Mouse (Mus musculus) monocyte, adult 5-6 weeks (primary cell): Measurements from ENCODE around the gene Tacr2. TPM values are rescaled to one million over a fixed set of nuclear protein-coding genes. Genes with fewer than 3 reads are reported as not detected.
A peak's percentile ranks its signal among the peaks of the same experiment; 100 is the strongest.

Experiments used
- ATAC-seq: fragments of 153-309, 156-312 bp; replicated peaks from 2 replicates; pipeline ENCODE4 v1.8.0; 2017; ENCODE audit warnings: mild to moderate bottlenecking; ENCODE audit not compliant: low TSS enrichment, insufficient number of reproducible peaks, severe bottlenecking, poor library complexity, low FRiP score
- total RNA-seq: library from RNA; stranded (forward); fragments of 200-1000, 200-491, 200-594 nt; gene quantifications from 3 replicates; pipeline ENCODE4 v1.2.3, GENCODE M21; 2017

The Tacr2 gene
- not detected in 3 replicates for total RNA-seq

DNA sequence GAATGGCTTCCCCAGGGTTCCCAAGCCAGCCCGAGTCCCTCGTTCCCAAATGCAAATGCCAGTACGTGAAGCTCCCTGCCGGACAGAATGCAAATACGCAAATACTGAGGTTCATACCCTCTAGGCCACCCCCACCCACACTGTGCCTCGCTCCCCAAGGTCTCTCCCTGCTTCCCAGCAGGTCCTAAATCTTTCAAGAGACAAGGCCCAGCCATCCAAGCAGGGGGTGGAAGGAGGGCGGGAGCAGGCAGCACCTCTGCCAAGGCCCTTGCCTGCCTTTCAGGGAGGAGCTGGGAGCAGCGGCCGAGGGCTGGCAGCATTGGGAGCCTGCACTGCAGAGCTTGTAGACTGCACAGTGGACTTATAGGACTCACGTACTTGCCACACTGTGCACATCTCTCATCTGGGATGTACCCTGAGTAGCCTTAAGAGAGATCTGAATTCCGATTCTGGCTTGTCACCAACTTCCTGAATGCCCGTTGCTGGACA, at the start of gene Tacr2:
Tacr2 (plus strand) TSS at position 439 of the 489 bp plus-strand sequence.
- ATAC-seq = no peak

DNA sequence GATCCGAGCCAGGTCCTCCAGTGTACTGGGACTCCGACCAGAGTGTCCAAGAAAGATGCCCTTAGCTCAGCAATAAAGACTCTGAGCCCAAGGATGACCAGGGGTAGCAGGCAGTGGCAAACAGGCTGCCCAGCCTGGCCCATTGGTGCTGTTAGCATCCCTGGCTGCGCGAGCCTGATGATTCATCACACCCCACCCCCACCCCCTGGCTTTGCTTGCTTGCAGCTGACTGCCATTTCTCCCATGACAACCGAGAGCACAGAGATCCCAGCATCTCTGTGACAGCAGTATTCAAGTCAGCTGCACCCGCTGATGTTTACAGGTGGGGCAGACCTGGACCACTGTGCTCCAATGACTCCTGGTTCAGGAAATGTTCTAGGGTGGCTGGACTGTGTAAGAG, 49.7 kb upstream of the Tacr2 start:
- no peak for ATAC-seq

DNA sequence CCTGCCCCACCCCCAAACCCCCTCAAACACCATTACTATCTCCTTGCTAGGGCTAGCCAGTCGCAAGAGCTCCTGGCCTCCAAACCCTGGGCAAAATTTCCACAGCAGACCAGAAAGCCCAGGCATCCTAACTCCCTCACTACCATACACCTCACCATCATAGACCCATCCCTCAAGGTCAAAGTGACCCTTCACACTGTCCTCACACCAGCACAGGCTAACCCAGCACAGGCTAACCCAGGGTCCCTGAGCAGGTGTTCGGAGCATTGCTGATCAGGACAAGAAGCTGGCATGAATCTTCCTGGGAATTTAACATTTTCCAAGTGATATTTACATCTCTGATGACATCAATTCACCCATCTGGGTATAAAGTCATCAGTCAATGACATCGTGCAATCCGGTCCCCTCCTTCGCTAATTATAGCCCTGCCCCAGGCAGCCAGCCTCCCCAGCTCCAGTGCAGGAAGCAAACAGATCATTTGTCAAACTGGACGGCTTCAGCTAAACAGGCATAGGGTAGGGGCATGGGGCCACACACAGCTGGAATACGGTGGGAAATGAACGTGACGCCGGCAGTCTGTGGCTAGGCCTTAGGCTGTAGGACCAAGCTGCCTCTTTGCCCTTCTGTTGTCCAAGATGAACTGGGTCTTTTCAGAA, 43.9 kb upstream of the Tacr2 start:
- no peak for ATAC-seq

DNA sequence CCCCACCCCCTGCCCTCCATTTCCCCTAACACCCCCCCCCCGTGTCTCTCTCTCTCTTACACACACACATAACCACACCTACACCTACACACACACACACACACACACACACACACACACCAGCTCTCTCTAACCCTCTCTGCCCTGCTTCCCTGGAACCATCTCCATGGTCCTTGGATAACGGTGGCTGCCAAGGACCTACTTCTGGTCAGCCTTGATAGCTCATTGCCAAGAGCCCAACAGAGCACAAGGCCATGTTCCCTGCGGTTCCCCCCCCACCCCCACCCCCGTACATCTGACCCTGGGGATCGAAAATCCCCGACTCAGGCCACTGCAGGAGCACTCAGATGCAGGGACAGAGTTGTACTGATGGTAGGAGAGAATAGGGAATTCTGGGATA, 40.9 kb upstream of the Tacr2 start:
- ATAC-seq = no peak

DNA sequence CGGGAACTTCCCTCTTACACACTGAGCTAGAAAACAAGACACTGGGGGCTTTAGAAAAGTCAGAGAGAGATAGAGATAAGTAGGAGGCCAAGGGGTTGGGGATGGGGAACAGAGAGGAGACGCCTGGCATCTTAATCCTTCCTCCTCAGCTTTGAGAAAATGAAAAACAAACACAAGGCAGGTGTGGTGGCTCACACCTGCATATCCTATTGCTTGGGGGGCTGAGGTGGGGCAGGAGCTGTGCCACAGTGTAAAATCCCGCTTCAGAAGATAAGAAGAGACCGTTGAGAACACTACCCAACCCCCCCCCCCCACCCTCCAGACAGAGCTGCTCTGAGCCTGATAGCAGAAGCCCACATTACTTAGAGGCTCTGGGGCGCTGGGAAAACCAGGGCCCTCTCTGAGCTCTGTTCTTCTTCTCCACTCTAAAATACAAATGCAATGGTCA, 37.0 kb upstream of the Tacr2 start:
- no peak for ATAC-seq

DNA sequence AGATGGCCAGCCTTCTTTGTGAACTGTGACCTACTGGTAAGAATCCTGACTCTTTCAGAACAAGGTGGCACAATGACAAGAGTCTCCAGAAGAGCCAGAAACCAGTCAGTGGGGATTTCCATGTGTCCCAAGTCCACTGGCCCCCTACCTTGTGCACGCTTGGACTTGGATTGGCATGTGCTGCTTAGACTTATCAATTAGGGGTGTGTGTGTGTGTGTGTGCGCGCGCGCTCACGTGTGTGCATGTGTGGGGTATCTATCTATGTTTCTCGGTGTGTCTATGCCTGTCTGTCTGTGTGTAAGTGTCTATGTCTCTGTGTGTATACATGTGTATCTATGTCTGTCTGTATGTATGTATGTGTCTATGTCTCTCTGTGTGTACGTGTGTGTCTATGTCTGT, 36.6 kb upstream of the Tacr2 start:
- ATAC-seq = no peak

DNA sequence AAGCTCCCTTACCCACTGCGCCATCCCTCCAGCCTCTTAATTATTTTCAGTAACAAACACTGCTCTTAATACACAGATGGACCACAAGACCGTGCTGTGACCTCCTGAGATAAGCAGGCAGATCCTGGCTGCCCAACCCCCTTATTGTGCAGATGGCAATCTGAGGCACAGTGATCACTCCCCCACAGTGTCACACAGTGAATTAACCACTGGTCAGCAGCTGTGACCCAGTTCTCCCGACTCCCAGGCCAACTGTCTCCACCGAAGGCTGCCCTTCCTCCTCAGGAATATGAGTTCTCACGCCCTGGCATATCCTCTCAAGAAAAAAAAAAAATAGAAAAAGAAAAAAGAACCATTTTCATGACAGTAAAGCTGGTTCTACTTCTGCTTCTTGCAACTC, 35.6 kb upstream of the Tacr2 start:
- ATAC-seq = no peak

DNA sequence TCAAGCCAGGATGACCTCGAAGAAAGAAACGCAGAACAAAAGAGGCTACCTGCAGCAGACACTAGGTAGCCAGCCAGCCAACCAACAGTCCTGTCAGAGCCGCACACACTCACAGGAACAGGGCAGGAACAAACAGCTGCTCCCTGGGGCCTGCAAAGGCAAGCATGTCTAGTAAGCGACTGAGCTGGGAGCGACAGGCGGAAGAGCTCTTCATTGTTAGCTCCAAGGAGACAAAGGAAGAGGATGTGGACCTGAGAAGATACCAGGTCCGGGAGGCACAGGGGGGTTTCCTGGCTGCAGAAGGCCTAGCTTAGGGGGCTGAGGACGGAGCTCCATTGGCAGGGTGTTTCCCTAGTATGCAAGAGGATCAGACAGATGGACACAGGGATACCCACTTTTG, 35.0 kb upstream of the Tacr2 start:
- no peak for ATAC-seq

DNA sequence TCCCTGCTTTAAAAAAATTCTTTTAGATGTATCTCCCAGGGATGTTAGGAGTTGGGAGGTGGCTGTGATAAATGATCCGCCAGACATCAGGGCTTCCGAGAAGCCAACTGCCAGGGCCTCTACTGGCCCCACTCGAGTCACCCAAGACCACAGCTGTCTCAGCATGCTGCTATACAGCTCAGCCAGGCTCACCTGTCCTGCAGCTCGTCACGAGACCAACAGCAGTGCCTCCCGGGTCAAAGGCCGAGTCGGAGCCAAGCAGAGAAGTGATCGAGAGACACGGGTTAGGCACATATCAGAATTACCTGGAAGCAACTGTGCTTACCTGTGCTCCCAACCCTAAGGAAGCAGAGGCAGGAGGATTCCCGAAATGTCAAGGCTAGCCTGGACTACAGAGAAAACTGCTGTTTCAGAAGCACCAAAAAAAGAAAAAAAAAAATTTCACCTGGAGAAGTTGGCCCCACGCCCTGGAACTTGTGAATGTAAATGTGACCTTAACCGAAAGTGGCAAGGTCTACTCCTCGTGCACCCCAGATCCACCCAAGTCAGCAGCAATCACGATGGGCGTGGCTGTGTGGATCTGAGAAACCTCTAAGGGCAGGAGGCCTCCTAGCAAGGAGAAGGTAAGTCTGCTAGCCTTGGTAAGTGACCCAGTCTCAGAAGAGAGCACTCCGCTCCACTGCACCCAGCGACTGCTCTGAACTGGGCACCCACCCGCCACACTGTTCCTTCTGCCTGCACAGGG, 34.0 kb upstream of the Tacr2 start:
- ATAC-seq = no peak

DNA sequence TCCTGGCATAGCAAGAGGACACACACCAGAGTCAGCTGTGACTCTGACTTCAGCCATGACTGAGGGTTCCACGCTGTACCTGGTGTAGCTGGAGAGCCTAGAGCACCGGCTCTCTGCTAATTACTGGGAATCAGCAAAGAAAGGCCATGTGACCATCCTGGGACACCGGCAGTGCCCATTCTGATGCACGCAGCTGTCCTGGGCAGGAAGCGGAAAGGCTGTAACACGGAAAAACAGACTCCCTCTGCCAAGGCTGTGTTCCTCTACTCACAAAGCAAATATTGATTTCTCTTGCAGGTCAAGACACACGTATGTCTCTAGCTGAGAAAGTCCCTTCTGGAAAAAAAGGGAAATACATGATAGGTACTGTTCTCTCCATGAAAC, 33.5 kb upstream of the Tacr2 start:
- no peak for ATAC-seq

DNA sequence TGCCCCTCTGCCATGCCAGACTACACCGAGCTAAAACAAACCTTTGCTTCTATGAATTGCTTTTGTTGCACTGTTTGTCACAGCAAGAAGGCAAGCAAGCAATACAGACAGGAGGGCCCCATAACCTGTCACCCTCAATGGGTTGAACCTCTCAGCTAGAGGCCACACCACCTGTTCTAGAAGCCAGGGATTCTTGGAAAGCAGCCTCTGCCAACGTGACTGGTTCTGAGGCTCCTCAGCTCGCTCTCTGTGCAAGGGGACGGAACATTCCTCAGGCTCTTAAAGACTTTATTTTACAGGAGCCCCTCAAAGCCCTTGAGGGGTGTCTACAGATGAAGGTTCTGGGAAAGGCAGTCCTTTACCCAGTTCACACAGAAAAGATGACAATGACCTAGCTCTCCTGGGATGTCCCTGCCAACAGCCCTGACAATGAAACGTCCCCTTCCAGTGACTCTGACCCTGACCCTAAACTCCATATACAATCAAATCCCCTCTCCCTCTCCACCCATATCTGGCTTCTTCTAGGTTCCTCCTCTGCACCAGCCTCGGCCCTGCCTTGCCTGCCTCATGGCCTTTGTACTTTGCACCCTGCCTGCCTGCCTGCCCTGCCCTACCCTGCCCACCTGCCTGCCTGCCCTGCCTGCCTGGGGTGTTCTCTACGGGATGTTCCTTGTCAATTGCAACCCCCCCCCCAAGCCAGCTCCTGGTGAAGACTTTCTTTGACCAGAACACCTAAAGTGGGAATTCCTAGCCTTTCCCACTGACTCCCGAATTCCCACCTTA, 31.3 kb upstream of the Tacr2 start:
- no peak for ATAC-seq

DNA sequence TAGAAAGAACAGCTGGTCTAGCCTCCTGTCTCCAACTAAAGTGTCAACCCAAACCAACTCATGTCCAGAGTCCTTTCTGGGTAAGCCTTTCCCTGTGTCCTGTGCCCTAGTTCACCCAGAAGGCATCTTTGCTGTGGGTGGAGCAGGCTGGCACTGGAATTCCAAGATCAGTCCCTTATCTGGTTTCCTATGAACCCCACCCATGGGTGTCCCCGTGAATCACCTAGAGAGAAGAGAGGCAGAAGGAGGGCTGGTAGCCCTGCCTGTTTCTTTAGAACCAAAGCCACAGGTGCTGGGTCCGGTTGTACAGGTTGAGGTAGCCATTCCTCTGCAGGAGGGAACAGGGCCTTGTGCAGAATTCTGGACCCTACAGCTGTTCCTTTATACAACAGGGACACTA, 30.6 kb upstream of the Tacr2 start:
- ATAC-seq = no peak

DNA sequence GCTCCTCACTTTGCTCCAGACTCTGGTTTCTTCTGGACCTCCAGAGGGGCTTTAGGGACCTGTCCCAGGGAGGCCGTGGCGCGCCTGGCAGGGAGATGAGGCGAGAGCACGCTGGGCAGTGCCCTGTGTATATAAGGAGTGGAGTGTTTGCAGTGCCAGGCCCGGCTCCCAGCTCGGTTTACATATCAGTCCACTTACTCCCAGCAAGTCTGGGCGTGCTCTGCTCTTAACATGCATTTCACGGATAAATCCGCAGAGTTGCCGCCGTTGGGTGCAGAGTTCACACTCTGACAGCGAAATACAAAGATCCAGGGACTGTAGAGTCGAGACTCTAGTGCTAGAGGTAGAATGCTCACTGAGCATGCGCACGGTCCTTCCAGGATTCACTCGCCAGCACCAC, 29.5 kb upstream of the Tacr2 start:
- no peak for ATAC-seq

DNA sequence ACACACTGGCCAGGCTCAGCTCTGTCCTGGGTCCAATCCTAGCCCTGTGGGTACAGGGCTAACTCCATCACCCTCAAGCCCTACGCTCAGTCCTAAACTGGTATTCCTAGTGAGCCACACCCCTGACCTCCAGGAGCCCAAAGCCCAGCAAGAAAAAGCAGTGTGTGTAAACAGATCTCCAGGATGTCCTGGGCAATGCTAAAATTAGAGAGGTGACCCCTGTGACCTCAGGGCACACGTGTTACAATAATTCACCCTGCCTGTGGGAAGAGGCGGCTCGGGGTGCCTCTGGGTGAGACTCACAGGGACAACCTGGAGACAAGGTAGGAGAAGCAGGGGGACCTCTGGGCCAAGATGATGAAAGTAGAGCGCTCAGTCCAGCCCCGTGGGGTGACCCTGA, 28.0 kb upstream of the Tacr2 start:
- ATAC-seq = no peak

DNA sequence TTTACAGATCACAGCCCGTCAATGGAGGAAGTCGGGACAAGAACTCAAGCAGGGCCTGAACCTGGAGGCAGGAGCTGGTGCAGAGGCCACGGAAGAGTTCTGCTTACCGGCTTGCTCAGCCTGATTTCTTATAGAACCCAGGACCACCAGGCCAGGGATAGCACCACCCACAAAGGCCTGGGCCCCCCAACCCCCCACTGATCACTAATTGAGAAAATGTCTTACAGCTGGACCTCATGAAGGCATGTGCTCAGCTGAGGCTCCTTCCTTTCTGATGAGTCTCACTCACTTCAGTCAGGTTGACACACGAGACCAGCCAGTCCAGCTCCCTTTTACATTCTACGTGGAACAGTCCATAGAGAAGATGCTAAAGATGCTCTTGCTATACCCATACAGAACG, 26.4 kb upstream of the Tacr2 start:
- no peak for ATAC-seq

DNA sequence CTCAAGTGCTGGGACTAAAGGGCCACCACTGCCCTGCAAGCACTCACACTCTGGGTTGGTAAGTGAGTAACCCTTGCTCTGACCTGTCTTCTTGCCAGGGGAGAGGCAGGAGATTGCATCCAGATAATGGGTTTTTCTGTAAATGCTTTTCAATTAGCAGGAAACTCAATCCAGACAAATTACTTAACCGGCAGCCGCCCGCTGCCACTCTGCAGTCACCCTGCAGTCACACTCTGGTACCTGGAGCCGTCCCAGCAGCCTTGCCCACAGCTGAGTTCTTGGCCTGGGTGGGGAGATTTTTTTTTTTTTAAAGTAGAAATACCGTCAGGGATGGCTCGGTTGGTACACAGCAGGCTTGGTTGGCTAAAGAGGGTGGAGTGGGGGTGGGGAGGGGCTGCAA, 24.1 kb upstream of the Tacr2 start:
- ATAC-seq = no peak

DNA sequence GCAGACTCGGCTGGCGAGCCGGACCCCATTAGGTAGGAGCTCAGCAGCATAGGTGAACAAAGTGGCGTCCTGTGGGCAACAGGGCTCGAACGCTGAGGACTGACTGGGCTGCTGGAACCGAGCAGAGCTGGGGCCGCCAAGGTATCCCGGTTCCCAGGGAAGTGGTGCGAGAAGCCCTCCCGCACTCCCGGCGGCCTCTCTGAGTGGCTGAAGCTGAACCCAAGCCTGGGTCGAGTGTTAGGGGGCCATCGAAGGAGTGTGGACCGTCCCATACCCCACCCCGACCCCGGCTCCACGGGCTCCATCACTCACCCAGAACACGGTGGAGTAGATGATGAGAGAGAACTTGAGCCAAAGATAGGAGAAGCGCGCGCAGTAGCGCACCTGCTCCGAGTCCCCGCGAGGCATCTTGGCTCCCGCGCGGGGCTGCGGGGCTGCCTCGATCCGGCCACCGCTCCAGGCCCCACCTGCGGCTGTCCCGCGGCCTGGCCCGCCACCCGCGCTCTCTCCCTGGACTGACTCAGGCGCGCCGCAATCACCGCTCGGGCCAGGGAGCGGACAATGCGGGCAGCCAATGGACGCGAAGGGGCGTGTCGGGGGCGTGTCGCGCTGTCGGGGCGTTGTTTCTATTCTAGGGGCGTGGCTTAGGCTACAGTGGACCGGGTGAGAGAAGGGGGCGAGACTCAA, 21.4 kb upstream of the Tacr2 start, which contains the start of gene Tspan15:
Tspan15 (minus strand) TSS at position 544 of the 687 bp plus-strand sequence.
- 0 out of 2 replicates have a peak, but pooled peaks have one; percentile 27 for ATAC-seq

DNA sequence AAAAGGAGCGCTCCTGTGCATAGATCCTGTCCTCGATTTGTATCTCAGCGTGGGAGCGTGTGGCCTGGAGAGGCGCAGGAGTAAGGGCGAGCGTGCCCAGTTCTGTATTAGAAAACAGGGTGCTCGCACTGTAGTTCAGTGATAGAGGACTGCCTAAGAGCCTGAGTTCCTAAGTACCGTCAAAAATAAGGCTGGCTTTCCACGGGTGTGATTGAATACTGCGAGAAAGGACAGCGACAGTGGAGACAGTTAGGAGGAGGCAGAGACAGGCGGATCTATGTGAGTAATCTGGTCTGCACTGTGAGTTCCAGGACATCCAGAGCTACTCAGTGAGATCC, 20.9 kb upstream of the Tacr2 start:
- no peak for ATAC-seq

DNA sequence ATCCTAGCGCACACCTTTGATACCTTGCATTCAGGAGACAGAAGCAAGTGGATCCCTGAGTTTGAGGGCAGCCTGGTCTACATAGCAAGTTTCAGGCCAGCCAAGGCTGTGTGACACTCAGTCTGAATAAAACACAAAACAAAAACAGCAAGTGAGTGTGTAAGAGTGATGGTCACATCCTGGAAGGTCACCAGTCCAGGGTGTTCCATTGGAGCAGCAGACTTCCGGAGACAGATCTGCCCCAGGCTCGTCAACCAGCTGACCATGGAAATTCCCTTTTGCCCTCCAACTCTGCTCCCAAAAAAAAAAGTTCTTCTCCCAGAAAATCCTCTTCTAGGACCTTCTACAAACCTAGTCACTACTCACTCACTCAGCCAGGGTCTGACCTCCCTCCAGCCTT, 20.4 kb upstream of the Tacr2 start:
- no peak for ATAC-seq
